Mouse (Mus musculus): ENCODE data around the gene Epha3. TPM values are rescaled to one million over a fixed set of nuclear protein-coding genes. Genes with fewer than 3 reads are reported as not detected.

Epha3 gene
- total RNA-seq, 2 experiments from 2014 or later = 9.3 to 12.0 TPM

DNA sequence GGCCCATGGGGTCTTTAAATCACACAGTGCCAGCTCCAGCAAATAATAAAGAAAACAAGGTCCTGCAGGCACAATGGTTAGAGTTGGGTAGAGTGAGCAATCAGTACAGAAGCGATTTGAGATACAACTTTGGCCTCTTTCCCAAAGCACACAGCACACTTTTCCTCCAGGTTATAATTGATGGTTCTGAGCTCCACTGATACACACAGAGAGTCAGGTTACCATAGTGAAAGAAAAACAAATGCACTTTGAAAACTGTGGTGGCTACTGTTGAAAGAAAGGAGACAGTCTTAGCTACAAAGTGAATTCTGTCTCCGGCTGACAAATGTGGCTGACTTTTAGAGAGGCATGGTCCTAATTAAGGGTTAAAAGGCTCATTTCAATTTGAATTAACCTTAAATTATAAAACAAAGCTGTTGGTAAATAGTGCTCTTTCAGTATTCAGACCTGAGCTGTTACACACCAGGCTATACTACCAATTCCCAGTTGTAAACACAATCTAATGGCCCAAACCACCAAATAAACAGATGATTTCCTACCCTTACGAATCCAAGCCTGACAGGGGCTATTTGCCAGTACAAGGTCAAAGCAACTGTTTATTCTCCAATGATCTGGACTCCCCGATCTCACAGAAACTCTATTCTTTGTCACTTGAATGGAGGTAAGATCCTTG, 205.5 kb downstream of the Epha3 start:
- no peak for DNase-seq (ENCODE audit: low spot score in 2 of 2)

DNA sequence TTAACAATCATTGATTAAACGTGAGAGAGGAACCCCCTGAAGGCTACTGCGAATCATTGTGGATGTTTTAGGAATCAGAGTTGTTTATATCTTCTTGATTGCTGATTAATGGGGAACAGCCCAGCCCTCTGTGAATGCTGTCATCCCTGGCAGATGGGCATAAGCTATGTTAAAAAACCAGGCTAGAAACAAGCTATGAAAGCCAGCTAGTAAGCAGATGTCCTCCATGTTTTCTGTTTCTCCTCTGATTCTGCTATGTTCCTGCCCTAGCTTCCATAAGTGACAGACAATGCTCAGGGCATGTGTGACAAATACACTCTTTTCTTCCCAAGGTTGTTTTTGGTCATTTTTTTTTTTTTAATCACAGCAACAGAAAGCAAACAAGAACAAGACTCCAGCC, 206.2 kb downstream of the Epha3 start:
- DNase-seq (ENCODE audit: low spot score in 2 of 2) = no peak

DNA sequence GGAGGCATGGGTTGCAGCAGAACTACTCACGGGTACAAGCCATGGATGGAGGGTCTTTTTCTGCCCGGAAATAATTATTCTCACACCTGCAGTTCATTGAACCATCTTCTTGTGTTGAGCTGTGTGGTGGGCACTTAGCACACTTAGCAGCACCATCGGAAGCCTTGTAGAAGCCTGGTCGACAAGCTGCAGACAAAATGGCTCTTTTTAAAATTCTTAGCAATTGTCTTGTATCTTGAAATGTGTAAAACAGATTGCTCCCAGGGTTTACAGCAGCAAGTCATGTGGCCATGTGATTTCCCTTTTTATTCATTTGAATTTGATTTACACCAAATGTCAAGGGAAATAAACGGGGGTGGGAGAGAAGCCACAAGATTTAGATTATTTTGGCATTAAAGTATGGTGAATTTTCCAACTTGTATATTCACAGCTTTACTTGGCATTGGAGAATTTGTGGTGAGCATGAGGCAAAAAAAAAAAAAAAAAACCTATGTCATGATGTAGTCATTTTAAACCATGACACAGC, 210.5 kb downstream of the Epha3 start:
- no peak for DNase-seq (ENCODE audit: low spot score in 2 of 2)

DNA sequence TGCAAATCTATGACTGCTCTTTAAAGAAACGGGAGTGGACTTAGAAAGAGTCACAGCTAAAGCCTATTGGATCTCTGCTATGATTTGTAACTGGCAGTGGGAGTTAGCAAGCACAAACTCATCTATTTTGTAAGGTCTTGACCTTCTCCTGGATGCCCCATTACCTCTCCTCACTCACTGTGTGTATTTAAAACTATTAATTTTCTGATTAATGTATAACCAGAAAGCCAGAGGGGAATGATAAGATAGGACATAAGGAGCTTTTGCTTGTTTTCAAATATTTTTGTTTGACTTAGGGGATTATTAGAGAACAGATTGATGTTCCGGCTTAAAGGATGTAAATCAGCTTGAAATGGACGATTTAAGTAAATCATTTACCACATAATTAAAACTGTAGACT, 213.2 kb downstream of the Epha3 start:
- no peak for DNase-seq (ENCODE audit: low spot score in 2 of 2)

DNA sequence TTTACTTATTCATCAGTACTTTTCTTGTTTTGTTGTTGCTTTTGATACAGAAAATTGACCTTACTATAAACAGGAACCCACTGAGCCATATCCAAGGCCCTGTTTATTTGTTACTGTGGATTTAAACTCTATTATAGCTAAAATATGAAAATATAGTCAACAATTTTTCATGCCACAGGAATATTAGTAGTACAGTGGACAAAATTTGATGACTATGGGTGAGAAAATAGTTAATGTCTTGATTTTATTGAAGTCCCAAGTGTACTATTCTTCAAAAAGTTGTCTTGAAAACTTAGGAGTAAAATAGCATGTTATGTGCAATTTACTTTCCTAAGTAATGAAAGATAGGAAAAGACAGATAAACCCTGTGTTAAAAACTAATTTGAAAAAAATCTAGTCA, 217.4 kb downstream of the Epha3 start:
- no peak for DNase-seq (ENCODE audit: low spot score in 2 of 2)

DNA sequence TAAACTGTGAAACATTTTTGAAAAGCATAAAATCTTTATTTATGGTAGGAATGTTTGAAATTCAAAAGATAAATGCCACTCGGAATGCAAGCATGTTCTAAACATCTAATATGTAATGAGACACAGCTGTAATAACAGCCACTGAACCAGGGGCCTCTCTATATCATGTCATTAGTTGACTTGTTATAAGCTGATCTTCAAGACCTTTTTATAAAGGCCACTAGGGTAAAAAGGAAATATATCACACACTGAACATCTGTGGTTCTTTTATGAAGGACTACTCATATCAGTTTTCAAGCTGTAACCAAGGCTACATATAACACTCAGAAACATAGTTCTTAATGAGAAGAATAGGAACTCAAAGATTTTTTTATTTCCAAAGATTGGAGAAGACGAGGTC, 221.3 kb downstream of the Epha3 start:
- DNase-seq (ENCODE audit: low spot score in 2 of 2) = no peak

DNA sequence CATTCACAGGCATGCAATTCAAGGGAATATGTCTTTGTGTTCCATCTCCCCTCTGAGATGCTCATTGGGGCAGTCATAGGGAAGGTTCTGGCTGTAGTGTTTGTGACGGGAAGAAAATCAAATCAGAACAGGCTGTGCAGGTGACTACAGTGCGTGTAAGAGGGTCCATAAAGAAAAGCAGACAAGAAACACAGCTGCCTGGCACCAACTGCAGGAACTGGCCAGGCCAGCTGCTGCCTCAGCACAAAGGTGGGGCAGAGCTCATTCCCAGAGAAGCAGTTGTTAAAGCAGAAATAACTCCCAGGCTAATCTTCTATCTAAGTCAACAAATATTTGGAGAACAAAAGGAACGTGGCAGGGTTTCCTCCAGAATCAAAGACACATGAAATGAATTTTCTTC, 222.4 kb downstream of the Epha3 start:
- DNase-seq (ENCODE audit: low spot score in 2 of 2) = no peak

DNA sequence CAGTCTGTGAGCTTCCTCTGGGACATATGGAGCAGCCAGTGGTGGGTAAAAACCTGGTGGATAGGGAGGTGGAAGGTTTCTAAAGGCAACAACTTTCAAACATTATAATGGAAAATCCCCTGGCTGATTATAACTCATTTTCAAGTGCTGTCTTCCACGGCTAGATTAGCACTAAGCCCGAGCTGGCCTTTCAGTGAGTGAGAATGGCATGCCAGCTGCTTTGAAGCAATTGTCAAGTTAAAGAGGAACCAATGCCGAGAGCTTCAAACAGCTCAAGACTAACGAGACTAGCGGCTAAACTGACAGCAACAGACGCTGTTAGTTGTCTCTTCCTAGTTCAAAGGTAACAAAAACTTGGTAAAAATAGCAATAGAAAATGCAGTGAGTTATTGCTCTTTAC, 225.3 kb downstream of the Epha3 start:
- no peak for DNase-seq (ENCODE audit: low spot score in 2 of 2)

DNA sequence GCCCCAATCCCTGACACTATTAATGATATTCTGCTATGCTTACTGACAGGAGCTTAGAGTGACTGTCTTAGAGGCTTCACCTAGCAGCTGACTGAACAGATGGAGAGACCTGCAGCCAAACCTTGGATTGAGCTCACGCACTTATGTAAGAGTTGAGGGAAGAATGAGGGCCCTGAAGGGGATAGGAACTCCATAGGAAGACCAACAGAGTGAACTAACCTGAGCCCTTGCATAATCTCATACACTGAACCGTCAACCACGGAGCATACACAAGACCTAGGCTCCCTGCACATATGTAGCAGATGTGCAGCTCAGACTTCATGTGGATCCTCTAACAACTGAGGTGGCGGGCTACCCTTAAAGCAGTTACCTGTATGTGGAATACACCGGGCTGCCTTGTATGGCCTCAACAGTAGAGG, 230.2 kb downstream of the Epha3 start:
- DNase-seq (ENCODE audit: low spot score in 2 of 2) = no peak

DNA sequence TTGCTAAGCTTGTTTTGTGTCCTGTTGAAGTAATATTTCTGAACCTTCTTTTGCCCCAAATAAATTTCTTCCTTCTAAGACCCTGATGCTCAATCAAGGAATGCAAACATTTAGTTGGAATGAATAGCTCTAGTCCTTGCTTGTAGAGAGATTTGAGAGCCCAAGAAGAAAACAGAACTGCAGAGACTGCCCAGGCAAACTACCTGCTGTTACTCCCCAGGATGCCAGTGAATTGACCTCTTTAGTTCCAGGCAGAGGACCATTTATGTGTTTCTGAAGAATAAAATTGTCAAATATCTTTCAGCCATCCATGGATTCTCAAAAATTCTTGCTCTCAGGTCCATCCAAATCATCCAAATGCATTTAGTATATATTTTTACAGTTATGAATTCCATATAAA, 238.7 kb downstream of the Epha3 start:
- DNase-seq (ENCODE audit: low spot score in 2 of 2) = no peak

DNA sequence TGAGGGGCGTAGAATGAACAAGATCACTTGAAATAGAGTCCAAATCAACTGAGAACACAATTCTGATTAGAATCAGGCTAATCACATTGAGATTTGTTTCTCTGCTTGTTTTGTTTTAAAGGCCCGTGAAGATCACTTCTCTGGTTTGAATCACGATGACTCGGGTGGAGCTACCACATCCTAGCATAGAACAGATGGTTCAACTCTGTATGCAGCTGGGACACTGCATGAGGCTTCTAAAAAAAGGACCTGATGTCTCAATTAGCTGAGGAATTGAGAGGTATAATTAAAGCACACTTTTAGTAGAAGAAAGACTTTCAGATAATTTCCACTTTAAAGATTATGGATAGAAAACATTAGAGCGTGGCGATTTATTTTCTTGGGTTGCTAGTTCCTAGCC, 242.1 kb downstream of the Epha3 start:
- DNase-seq (ENCODE audit: low spot score in 2 of 2) = peak in 1 of 2 experiments; percentile 6

DNA sequence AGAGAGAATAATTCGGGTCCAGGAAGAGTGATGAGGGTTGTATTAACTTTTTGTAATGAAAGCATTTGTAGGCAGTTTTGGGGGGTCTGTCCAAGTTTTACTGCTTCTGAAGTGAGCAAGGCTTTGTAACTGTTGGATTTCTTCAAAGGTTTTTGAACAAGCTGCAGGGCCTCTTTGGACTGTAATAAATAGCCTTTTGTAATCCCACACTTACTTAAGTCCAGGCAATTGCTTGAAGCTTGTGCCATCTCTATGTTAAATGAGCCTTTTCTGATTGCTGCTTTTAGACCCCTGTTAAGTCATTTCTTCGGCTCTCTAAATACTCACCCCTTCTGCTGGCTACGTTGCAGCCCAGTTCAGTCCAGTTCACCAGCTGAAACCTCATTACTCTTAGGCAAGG, 248.6 kb downstream of the Epha3 start:
- no peak for DNase-seq (ENCODE audit: low spot score in 2 of 2)

DNA sequence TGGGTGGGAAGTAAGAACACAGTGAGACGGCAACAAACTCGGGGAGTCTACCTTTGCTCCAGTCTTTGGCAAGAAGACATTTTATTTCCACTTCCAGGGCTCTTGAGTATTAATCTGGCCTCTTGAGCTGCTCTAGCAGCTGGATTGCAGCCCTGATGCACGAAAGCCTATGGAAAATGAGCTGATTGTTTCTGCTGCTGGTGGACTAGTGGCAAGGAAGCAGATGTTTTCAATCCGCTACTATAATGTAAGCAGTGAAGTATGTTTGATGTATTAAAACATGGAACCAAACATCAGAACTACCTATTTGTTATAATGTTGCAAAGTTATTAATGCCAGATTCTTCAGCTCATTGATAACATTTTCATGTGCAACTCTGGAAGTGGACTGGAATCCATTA, 251.0 kb downstream of the Epha3 start:
- DNase-seq (ENCODE audit: low spot score in 2 of 2) = no peak

DNA sequence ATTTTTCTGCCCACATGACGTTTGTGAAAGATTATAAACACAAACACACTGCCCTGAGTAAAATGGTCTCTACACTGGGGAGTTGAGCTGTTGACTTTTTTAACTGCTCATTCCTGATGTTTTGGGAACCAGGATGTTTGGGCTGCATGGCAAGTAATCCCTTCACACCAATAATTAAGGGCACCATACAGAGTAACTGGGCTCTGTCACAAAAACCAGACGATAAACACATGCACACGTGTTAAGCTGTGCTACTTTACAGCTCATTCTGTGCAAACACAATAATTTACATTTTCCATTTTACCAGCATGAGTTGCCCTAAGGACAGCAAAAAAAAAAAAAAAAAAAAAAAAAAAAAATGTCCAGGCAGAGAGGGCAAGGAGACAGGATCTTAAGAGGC, 263.7 kb downstream of the Epha3 start:
- no peak for DNase-seq (ENCODE audit: low spot score in 2 of 2)

DNA sequence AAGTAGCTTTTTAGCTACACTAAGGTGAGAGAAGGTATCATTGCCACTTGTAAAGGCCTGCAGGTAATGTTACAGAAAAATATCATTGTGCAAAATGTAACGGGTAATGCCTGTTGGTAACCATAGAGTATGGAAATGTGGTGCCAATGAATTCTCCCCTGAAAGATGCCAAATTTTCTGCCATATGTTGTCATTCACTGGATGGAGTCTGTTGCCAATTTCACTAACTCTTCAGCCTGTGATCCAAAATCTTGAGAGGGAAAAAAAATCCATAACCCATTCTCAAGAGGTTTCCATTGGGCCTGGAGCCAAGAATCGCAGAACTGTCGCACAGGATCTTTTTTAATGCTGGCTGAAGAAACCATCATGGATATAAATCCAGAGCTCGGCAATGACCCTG, 269.3 kb downstream of the Epha3 start:
- DNase-seq (ENCODE audit: low spot score in 2 of 2) = no peak

DNA sequence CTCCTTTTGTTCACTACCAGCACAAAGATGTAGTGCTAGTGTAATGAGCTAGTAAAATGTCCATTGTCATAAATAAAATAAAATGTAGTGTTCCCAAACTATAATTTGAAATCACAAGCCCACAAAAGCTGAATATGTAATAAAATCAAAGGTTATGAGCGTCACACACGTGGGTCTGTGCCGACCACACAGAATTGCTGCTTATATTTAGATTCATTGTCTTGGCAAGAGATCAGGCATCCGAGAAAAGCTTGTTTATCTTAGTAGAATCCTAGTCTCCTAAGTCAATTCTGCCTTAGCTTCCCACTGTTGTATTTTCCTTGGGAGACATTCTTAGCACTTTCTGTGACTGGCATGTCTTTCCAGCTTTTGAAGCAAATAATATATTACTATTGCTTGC, 294.2 kb downstream of the Epha3 start:
- no peak for DNase-seq (ENCODE audit: low spot score in 2 of 2)

DNA sequence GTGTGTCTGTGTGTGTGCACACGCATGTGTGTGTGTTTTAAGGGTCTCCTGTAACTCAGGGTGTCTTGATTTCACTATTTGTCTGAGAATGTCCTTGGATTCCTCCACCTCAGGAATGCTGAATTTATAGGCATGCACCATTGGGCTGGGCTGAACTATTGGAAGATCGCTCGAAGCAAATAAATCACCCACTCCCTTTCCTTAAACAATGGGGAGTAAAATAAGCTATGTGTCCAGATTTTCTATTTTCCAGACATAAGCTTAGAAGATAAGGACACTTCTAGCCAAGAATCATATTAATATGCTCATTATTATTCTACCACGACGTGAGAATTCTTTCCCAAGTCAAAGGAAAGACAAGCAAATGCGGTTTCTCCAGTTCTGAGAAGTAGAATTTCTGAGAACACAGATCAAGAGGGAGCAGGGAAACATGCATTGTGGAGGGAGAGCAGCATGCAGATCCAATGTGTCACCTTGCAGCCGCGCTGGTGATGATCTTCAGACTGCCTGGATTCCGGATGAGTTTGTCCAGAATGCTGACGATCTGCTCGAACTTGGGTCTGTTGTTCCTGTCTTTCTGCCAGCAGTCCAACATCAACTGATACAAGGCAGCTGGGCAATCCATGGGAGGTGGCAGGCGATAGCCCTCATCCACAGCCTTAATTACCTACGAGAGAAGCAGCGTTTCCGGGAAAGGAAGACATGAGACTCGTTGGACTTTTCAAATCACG, 297.7 kb downstream of the Epha3 start:
- no peak for DNase-seq (ENCODE audit: low spot score in 2 of 2)

DNA sequence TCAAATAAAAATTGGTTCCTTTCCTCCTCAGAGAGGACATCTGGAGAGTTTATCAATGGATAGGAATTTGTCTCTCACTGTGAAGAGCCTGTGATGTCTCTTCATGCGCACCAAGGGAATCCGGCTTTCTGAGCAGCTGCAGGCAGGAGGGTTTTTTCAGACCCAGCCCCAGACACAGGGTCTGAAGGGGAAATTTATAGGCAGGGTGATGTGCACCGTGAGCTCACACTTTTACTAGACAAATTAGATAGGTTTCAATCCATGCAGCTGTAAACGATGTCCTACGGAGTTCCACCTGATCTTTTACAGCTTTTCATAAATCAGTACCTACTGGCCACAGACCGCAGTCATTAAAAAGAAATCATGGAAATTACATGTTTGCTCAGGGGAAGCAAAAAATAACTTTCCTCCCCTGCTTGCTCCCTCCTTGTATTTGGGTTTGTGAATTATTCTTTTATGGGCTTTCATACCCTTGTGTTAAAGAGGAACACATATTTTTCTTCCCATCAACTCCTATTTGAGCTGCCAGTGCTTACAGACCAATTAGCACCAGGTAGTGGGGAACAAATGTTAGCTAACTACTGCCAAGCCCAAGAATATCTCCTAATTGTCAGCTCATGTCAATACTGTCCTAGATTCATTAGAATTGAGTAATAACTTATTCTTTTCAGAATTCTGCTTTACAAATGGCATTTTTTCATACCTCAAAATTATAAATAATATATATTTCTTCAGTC, 307.4 kb downstream of the Epha3 start:
- DNase-seq (ENCODE audit: low spot score in 2 of 2) = no peak

DNA sequence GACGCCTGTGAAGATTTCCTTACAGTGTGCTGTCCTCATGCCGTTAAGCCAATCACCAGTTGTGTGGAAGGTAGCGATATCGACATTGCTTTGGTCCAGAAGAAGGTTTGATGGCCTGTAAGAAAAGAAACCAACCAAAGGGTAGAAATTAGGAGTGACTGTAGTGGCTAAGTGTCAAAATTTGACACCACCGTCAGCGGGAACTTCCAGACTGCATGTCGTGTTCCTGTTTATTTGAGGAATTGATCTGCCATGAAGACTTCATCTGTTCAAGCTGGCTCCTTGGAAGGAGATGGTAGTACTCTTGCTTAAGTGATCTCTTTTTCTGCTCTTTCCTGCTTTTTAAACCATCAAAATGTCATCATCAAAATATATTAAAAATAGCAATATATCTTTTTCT, 311.4 kb downstream of the Epha3 start:
- DNase-seq (ENCODE audit: low spot score in 2 of 2) = no peak

DNA sequence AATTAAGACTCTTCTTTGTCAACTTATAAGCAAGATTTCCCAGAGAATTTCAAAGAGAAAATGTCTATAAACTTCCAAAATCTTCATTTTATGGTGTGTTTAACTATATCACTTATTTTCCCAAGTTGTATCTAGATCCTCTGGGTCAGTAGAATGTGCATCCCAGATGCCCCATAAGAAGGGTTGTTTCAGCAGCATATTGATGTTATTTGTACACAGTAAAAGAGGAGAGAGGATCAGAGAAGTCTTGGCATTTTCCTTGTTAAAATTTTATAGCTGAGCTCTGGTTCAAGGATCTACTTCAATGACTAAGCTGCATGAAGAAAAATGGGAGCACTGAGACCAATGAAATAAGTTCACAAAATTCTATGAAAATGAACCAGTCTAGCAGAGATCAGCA, 324.5 kb downstream of the Epha3 start:
- DNase-seq (ENCODE audit: low spot score in 2 of 2) = no peak

DNA sequence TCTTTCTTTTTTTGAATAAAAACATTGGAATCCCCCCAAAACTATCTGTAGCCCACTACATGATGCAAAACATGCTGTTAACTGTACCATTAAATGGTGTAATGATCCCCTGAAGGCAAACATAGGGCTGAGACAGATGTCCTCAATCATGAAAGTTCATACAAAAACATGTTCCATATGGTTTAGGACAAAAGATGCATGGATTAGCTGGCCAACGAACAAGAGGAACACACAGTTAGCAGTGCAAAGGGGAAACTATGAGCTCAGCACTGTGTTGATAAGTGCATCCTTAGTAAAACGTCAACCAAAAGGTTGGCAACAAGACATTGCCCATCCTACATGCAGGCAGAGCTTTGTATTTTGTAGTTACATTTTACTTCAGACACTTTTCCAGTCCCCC, 335.2 kb downstream of the Epha3 start:
- DNase-seq (ENCODE audit: low spot score in 2 of 2) = no peak

DNA sequence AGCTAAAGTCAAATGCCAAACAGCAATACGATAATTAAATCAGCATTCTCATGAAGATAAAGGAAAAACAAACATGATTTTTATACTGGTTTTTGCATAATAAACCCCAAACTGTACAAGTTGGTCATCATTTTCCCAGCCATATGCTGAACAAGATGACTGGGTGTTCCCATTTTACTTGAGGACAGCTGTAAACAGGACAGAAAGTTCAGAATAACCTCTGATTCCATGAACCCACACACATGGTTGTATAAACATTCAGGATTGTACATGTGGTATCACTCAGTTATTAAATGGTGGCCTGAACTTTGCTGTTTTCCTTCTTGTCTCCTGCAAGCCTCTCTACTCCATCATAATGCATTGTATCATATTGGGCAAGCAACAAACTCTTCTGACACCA, 346.3 kb downstream of the Epha3 start:
- no peak for DNase-seq (ENCODE audit: low spot score in 2 of 2)
